Mouse (Mus musculus) limb, embryonic 11.5 days (tissue): ENCODE data around the gene Cngb1. TPM values are rescaled to one million over a fixed set of nuclear protein-coding genes. Genes with fewer than 3 reads are reported as not detected.

Experiments used
- ATAC-seq: fragments of 200-750 bp; cut with Nextera tagmentation; 2 replicates; pipeline ENCODE4 v1.8.0; 2017; ENCODE audit warnings: low read depth; ENCODE audit not compliant: insufficient number of reproducible peaks, low FRiP score, low TSS enrichment
- DNase-seq: peaks from one replicate; pipeline ENCODE4 v3.0.0-alpha.2; 2015; ENCODE audit warnings: low spot score
- H3K27ac ChIP-seq: fragments of 300-500 bp; sonication (generic); replicated peaks from 2 replicates; pipeline ENCODE4 v1.5.1; 2014; ENCODE audit warnings: low read depth, mild to moderate bottlenecking, low read length
- H3K27me3 ChIP-seq: fragments of 300-500 bp; sonication (generic); 2 replicates; pipeline ENCODE4 v1.6.1; 2014; ENCODE audit warnings: mild to moderate bottlenecking, low read length, mixed read lengths; ENCODE audit not compliant: control insufficient read depth, insufficient read depth
- H3K36me3 ChIP-seq: fragments of 300-500 bp; sonication (generic); 2 replicates; pipeline ENCODE4 v1.6.1; 2014; ENCODE audit warnings: mild to moderate bottlenecking, low read length, moderate library complexity, mixed read lengths; ENCODE audit not compliant: control insufficient read depth, insufficient read depth
- H3K4me1 ChIP-seq: fragments of 300-500 bp; sonication (generic); 2 replicates; pipeline ENCODE4 v1.6.1; 2014; ENCODE audit warnings: low read length, mixed read lengths; ENCODE audit not compliant: control insufficient read depth, insufficient read depth
- H3K4me2 ChIP-seq: fragments of 300-500 bp; sonication (generic); 2 replicates; pipeline ENCODE4 v1.6.1; 2014; ENCODE audit warnings: low read depth, mild to moderate bottlenecking, moderate library complexity; ENCODE audit not compliant: severe bottlenecking
- H3K4me3 ChIP-seq: fragments of 300-500 bp; sonication (generic); 2 replicates; pipeline ENCODE4 v1.5.1; 2014; ENCODE audit warnings: low read depth, low read length
- H3K9ac ChIP-seq: fragments of 300-500 bp; sonication (generic); 2 replicates; pipeline ENCODE4 v1.6.1; 2014; ENCODE audit warnings: mild to moderate bottlenecking, low read length
- H3K9me3 ChIP-seq: fragments of 300-500 bp; sonication (generic); 2 replicates; pipeline ENCODE4 v1.6.1; 2016; ENCODE audit warnings: low read length; ENCODE audit not compliant: control insufficient read depth
- WGBS: fragments of 180-500 bp; shearing (Covaris S2); extraction: QIAGEN DNeasy Blood & Tissue Kit; methylation state at CpG from one replicate; pipeline ENCODE4 v1.1.7; 2014; 5-methylcytosine and 5-hydroxymethylcytosine counted together
- polyA plus RNA-seq: library from polyadenylated mRNA; unstranded; fragments of >200 nt; fragmentation: Nextera tagmentation; extraction: Ambion mirVana; gene quantifications from 2 replicates; pipeline ENCODE4 v1.2.1, GENCODE M21; 2014

Cngb1 gene
- polyA plus RNA-seq, 1 experiment from 2014 or later, result not detected

- Histone ChIP-seq H3K4me3 (no peak overlapping the region), H3K27me3 (no peaks in the 10 kb centered on the region), H3K9me3 (no peaks in the 10 kb centered on the region), H3K27ac (no peak overlapping the region), H3K9ac (no peak overlapping the region), H3K4me2 (no peak overlapping the region), H3K36me3 (no peaks in the 10 kb centered on the region), H3K4me1 (no peaks in the 10 kb centered on the region)
- ATAC-seq (no peak), DNase-seq (no peak)
- WGBS, result 49% methylated on average over 7 of the region's 7 CpGs
These were observed 79.9 kb downstream of the Cngb1 start for GRCm38 (mm10) chr8:95226251-95227150.

- DNase-seq (no peak), ATAC-seq (no peak)
- no peaks in the 10 kb centered on the region for H3K9me3 ChIP-seq
- H3K27ac ChIP-seq, result no peak overlapping the region
- no peaks in the 10 kb centered on the region for H3K27me3 ChIP-seq
- H3K4me3 ChIP-seq, result no peak overlapping the region
- H3K9ac ChIP-seq, result no peak overlapping the region
- no peaks in the 10 kb centered on the region for H3K4me1 ChIP-seq
- WGBS, result 90% methylated on average over 5 of the region's 5 CpGs
- no peak overlapping the region for H3K4me2 ChIP-seq
- no peaks in the 10 kb centered on the region for H3K36me3 ChIP-seq
These were observed 82.4 kb downstream of the Cngb1 start for GRCm38 (mm10) chr8:95223969-95224368.

- Histone ChIP-seq H3K4me3 (no peak overlapping the region), H3K4me1 (no peaks in the 10 kb centered on the region), H3K9me3 (no peaks in the 10 kb centered on the region), H3K9ac (no peak overlapping the region), H3K4me2 (no peak overlapping the region), H3K27me3 (no peaks in the 10 kb centered on the region), H3K27ac (no peak overlapping the region), H3K36me3 (no peaks in the 10 kb centered on the region)
- DNase-seq, result no peak
- no peak for ATAC-seq
- WGBS, result 40% methylated on average over 2 of the region's 2 CpGs
These were observed 85.3 kb downstream of the Cngb1 start for GRCm38 (mm10) chr8:95221045-95221444.

- no peak overlapping the region for H3K9ac ChIP-seq
- no peaks in the 10 kb centered on the region for H3K27me3 ChIP-seq
- H3K36me3 ChIP-seq, result no peaks in the 10 kb centered on the region
- WGBS, result 47% methylated on average over 7 of the region's 7 CpGs
- H3K9me3 ChIP-seq, result no peaks in the 10 kb centered on the region
- no peak overlapping the region for H3K27ac ChIP-seq
- DNase-seq, result no peak
- no peak overlapping the region for H3K4me2 ChIP-seq
- no peak for ATAC-seq
- no peak overlapping the region for H3K4me3 ChIP-seq
- H3K4me1 ChIP-seq, result no peaks in the 10 kb centered on the region
These were observed 85.8 kb downstream of the Cngb1 start for GRCm38 (mm10) chr8:95220571-95220998.

GRCm38 (mm10) chr8:95219623-95220022, 86.8 kb downstream of the Cngb1 start:
- Histone ChIP-seq H3K4me1 (no peaks in the 10 kb centered on the region), H3K4me2 (no peak overlapping the region), H3K36me3 (no peaks in the 10 kb centered on the region), H3K9ac (no peak overlapping the region), H3K27ac (no peak overlapping the region), H3K27me3 (no peaks in the 10 kb centered on the region), H3K4me3 (no peak overlapping the region), H3K9me3 (no peaks in the 10 kb centered on the region)
- ATAC-seq (no peak), DNase-seq (no peak)
- 91% methylated on average over 8 of the region's 8 CpGs for WGBS

GRCm38 (mm10) chr8:95215709-95216360, 90.5 kb downstream of the Cngb1 start:
- Histone ChIP-seq H3K9me3 (no peaks in the 10 kb centered on the region), H3K27me3 (no peaks in the 10 kb centered on the region), H3K4me1 (no peaks in the 10 kb centered on the region), H3K4me2 (no peak overlapping the region), H3K4me3 (no peak overlapping the region), H3K36me3 (no peaks in the 10 kb centered on the region), H3K27ac (no peak overlapping the region), H3K9ac (no peak overlapping the region)
- ATAC-seq, result no peak
- no peak for DNase-seq
- 81% methylated on average over 11 of the region's 11 CpGs for WGBS

- no peak for DNase-seq
- H3K9ac ChIP-seq, result no peak overlapping the region
- H3K9me3 ChIP-seq, result no peaks in the 10 kb centered on the region
- no peaks in the 10 kb centered on the region for H3K4me1 ChIP-seq
- 29% methylated on average over 11 of the region's 11 CpGs for WGBS
- H3K4me3 ChIP-seq, result no peak overlapping the region
- H3K27me3 ChIP-seq, result no peaks in the 10 kb centered on the region
- no peak for ATAC-seq
- no peak overlapping the region for H3K27ac ChIP-seq
- no peak overlapping the region for H3K4me2 ChIP-seq
- H3K36me3 ChIP-seq, result no peaks in the 10 kb centered on the region
These were observed 96.5 kb downstream of the Cngb1 start for GRCm38 (mm10) chr8:95209924-95210323.

- Histone ChIP-seq H3K9ac (no peak overlapping the region), H3K9me3 (no peaks in the 10 kb centered on the region), H3K4me2 (no peak overlapping the region), H3K4me1 (no peaks in the 10 kb centered on the region), H3K27ac (no peak overlapping the region), H3K36me3 (no peaks in the 10 kb centered on the region), H3K4me3 (no peak overlapping the region), H3K27me3 (no peaks in the 10 kb centered on the region)
- DNase-seq (no peak), ATAC-seq (no peak)
- 28% methylated on average over 8 of the region's 8 CpGs for WGBS
These were observed 100.4 kb downstream of the Cngb1 start for GRCm38 (mm10) chr8:95205946-95206345.
